Mouse (Mus musculus): ENCODE data around the gene Ldhd. TPM values are rescaled to one million over a fixed set of nuclear protein-coding genes. Genes with fewer than 3 reads are reported as not detected.

Ldhd gene
- 0.39 and 0.50 TPM in 2 replicates for polyA plus RNA-seq (2015; fragmentation: Nextera tagmentation; extraction: Ambion mirVana)

GRCm38 (mm10) chr8:111630105-111630521 lies at the start of gene Ldhd:
Ldhd (minus strand) TSS chr8:111630374.
- 0 out of 2 replicates have a peak within 1 kb of the TSS, but pooled peaks have one; percentile 20 for H3K4me3 ChIP-seq (replicated peaks)
- peak within 1 kb of the TSS; percentile 42 for H3K4me2 ChIP-seq (replicated peaks)
- WGBS, result 26% methylated on average over 13 of the region's 13 CpGs
- no peak within 1 kb of the TSS; the same call in 1 of the 2 replicates for H3K27ac ChIP-seq
- H3K27me3 ChIP-seq, result no peaks in the 10 kb centered on the region
- H3K4me1 ChIP-seq (replicated peaks), result peaks cover 6% of the 10 kb centered on the region; the same call in 1 of the 2 replicates
- no peaks in the 10 kb centered on the region for H3K9me3 ChIP-seq
- H3K9ac ChIP-seq (replicated peaks), result peak within 1 kb of the TSS; percentile 50; the same call in 1 of the 2 replicates
- H3K36me3 ChIP-seq, result peaks cover 10% of the 10 kb centered on the region; the same call in 1 of the 2 replicates
- ATAC-seq, result 0 out of 2 replicates have a peak, but pooled peaks have one; percentile 40

GRCm38 (mm10) chr8:111678848-111679247 lies 48.7 kb upstream of the Ldhd start:
- Histone ChIP-seq H3K36me3 (no peaks in the 10 kb centered on the region), H3K4me2 (replicated peaks) (no peak overlapping the region), H3K9ac (replicated peaks) (no peak overlapping the region), H3K9me3 (no peaks in the 10 kb centered on the region), H3K4me3 (replicated peaks) (no peak overlapping the region), H3K27ac (no peak overlapping the region), H3K4me1 (replicated peaks) (no peaks in the 10 kb centered on the region), H3K27me3 (no peaks in the 10 kb centered on the region)
- WGBS, result 92% methylated on average over 7 of the region's 7 CpGs
- ATAC-seq, result no peak

GRCm38 (mm10) chr8:111678111-111678510 lies 47.9 kb upstream of the Ldhd start:
- no peak overlapping the region for H3K4me2 ChIP-seq (replicated peaks)
- H3K4me1 ChIP-seq (replicated peaks), result no peaks in the 10 kb centered on the region
- H3K4me3 ChIP-seq (replicated peaks), result no peak overlapping the region
- 0 out of 2 replicates have a peak, but pooled peaks have one; percentile 48 for ATAC-seq
- no peaks in the 10 kb centered on the region for H3K36me3 ChIP-seq
- no peak overlapping the region for H3K9ac ChIP-seq (replicated peaks)
- H3K27ac ChIP-seq, result no peak overlapping the region
- WGBS, result 28% methylated on average over 3 of the region's 3 CpGs
- no peaks in the 10 kb centered on the region for H3K27me3 ChIP-seq
- H3K9me3 ChIP-seq, result no peaks in the 10 kb centered on the region

DNA sequence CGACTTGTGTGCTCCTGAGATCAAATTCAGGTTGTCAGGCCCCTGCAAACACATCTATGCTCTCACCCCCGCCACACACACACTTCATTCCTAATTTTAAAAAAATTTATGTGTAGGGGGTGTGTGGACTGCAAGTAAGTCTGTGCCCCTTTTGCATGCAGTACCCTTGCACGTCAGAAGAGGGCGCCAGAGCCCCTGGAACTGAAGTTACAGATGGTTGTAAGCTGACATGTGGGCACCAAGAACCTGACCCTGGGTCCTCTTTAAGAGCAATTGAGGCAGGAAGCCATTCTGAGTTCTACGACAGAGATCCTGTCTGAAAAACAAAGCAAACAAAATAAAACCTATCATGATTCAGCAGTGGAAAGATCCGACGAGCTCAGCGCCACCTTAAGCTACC lies 46.1 kb upstream of the Ldhd start:
- WGBS, result 80% methylated on average over 8 of the region's 8 CpGs
- no peak overlapping the region for H3K9ac ChIP-seq (replicated peaks)
- no peak overlapping the region for H3K27ac ChIP-seq
- peaks cover 8% of the 10 kb centered on the region for H3K36me3 ChIP-seq
- ATAC-seq, result no peak
- H3K4me2 ChIP-seq (replicated peaks), result no peak overlapping the region
- no peak overlapping the region for H3K4me3 ChIP-seq (replicated peaks)
- H3K9me3 ChIP-seq, result no peaks in the 10 kb centered on the region
- H3K27me3 ChIP-seq, result no peaks in the 10 kb centered on the region
- H3K4me1 ChIP-seq (replicated peaks), result no peaks in the 10 kb centered on the region

DNA sequence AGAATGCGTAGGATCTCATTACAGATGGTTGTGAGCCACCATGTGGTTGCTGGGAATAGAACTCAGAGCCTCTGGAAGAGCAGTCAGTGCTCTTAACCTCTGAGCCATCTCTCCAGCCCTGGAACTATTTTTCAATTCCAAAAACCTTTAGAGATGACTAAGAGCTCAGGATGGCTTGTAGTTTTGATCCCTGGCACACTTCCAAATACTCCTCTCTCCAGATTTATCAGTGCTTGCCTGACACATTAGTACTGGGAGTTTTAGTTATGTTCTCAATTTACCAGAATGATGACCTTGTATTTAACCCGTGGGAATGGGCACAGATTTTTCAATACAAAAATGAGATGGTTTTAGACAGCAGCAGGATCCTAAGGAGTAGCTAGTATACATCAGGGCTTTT lies 36.6 kb upstream of the Ldhd start:
- H3K4me3 ChIP-seq (replicated peaks), result no peak overlapping the region
- H3K27me3 ChIP-seq, result no peaks in the 10 kb centered on the region
- no peaks in the 10 kb centered on the region for H3K4me1 ChIP-seq (replicated peaks)
- 93% methylated on average over 2 of the region's 2 CpGs for WGBS
- H3K27ac ChIP-seq, result no peak overlapping the region
- H3K36me3 ChIP-seq, result peaks cover 48% of the 10 kb centered on the region
- H3K9ac ChIP-seq (replicated peaks), result no peak overlapping the region
- no peak overlapping the region for H3K4me2 ChIP-seq (replicated peaks)
- no peak for ATAC-seq
- H3K9me3 ChIP-seq, result no peaks in the 10 kb centered on the region

DNA sequence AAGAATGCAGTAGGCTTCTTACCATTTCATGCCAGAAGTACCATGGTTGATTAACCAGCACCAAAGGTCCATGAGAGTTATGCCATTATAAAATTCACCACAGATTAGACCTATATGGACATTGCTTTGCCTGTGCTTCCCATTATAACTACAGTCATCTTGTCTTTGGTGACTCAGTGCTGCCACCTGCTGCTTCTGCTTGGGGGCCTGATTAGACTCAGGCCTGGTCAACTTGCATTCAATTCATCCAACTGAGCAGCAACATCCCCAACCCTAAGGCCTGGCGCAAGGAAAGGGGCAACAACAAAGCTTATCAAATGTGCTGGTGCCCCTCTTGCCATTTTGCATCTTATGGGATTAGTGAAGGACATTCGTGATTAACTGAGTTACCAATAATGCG lies 32.3 kb upstream of the Ldhd start:
- H3K4me3 ChIP-seq (replicated peaks), result no peak overlapping the region
- peaks cover 36% of the 10 kb centered on the region for H3K36me3 ChIP-seq
- no peak overlapping the region for H3K27ac ChIP-seq
- no peak overlapping the region for H3K9ac ChIP-seq (replicated peaks)
- no peak overlapping the region for H3K4me2 ChIP-seq (replicated peaks)
- no peaks in the 10 kb centered on the region for H3K27me3 ChIP-seq
- H3K9me3 ChIP-seq, result no peaks in the 10 kb centered on the region
- WGBS, result 81% methylated on average over 3 of the region's 3 CpGs
- H3K4me1 ChIP-seq (replicated peaks), result peaks cover 2% of the 10 kb centered on the region; the same call in 1 of the 2 replicates
- no peak for ATAC-seq

DNA sequence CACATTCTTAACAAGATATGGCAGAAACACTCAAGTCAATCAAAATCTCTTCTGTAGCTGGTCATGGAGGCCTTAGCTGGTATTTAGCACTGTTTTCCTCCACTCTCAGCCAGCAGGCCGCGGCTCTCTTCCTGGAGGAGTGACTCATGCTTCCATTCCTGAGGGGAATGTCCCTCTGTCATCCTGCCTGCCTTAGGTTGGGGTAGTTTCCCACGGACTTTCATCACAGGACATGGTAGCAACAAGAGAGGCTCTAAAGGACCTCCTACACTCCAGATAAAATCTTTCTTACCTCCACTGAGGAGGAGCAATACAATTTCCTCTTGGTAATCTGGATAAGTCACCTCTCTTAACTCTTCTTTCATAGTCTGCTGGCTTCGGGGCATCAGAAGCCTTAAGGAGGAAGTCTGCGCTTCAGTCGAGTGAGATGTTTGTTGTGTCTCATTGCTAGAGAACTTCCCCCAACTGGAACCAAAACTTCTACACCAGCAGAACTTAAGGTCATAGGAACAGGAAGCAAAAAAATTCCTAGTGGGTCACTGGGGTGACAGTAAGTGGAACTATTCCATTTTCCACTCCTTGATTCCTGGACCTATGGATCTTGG lies 28.7 kb upstream of the Ldhd start:
- no peak overlapping the region for H3K9ac ChIP-seq (replicated peaks)
- H3K4me3 ChIP-seq (replicated peaks), result no peak overlapping the region
- H3K4me2 ChIP-seq (replicated peaks), result no peak overlapping the region
- H3K9me3 ChIP-seq, result no peaks in the 10 kb centered on the region
- peaks cover 5% of the 10 kb centered on the region for H3K4me1 ChIP-seq (replicated peaks)
- no peak for ATAC-seq
- peaks cover 22% of the 10 kb centered on the region for H3K36me3 ChIP-seq
- WGBS, result 96% methylated on average over 6 of the region's 6 CpGs
- H3K27ac ChIP-seq, result no peak overlapping the region
- no peaks in the 10 kb centered on the region for H3K27me3 ChIP-seq

- no peaks in the 10 kb centered on the region for H3K9me3 ChIP-seq
- no peak overlapping the region for H3K27ac ChIP-seq
- no peak for ATAC-seq
- H3K27me3 ChIP-seq, result no peaks in the 10 kb centered on the region
- peaks cover 5% of the 10 kb centered on the region for H3K4me1 ChIP-seq (replicated peaks)
- 26% methylated on average over 1 of the region's 1 CpGs for WGBS
- H3K4me2 ChIP-seq (replicated peaks), result no peak overlapping the region
- H3K9ac ChIP-seq (replicated peaks), result no peak overlapping the region
- H3K36me3 ChIP-seq, result peaks cover 22% of the 10 kb centered on the region
- no peak overlapping the region for H3K4me3 ChIP-seq (replicated peaks)
Measured at GRCm38 (mm10) chr8:111657312-111657854, 27.2 kb upstream of the Ldhd start.

GRCm38 (mm10) chr8:111653524-111653923 lies 23.4 kb upstream of the Ldhd start:
- no peaks in the 10 kb centered on the region for H3K9me3 ChIP-seq
- H3K4me2 ChIP-seq (replicated peaks), result no peak overlapping the region
- ATAC-seq, result no peak
- no peaks in the 10 kb centered on the region for H3K36me3 ChIP-seq
- no peak overlapping the region for H3K9ac ChIP-seq (replicated peaks)
- H3K4me3 ChIP-seq (replicated peaks), result no peak overlapping the region
- WGBS, result 98% methylated on average over 2 of the region's 2 CpGs
- no peak overlapping the region for H3K27ac ChIP-seq
- H3K4me1 ChIP-seq (replicated peaks), result peaks cover 5% of the 10 kb centered on the region
- no peaks in the 10 kb centered on the region for H3K27me3 ChIP-seq

DNA sequence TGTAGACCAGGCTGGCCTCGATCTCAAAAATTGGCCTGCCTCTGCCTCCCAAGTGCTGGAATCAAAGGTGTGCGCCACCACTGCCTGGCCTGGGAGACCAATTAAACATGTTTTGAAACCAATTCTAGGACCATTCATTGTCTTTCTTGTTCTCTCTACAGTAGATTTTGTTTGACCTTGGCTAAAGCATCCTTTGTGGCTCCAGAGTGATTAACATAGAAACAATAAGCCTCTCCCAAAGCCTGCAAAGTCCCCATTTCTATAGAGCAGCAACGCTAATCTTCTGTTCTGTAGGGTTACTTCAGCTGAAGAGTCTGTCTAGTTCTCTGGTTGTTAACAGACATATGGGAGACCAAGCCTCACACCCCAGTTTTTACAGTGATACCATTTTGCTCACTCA lies 20.5 kb upstream of the Ldhd start:
- Histone ChIP-seq H3K27me3 (no peaks in the 10 kb centered on the region), H3K4me3 (replicated peaks) (no peak overlapping the region), H3K4me1 (replicated peaks) (no peaks in the 10 kb centered on the region), H3K4me2 (replicated peaks) (no peak overlapping the region), H3K36me3 (no peaks in the 10 kb centered on the region), H3K9me3 (no peaks in the 10 kb centered on the region), H3K27ac (no peak overlapping the region), H3K9ac (replicated peaks) (no peak overlapping the region)
- no peak for ATAC-seq
- 62% methylated on average over 3 of the region's 3 CpGs for WGBS

GRCm38 (mm10) chr8:111648834-111649233 lies 18.7 kb upstream of the Ldhd start:
- no peak overlapping the region for H3K4me2 ChIP-seq (replicated peaks)
- no peaks in the 10 kb centered on the region for H3K9me3 ChIP-seq
- ATAC-seq, result no peak
- 67% methylated on average over 2 of the region's 2 CpGs for WGBS
- no peak overlapping the region for H3K27ac ChIP-seq
- H3K4me3 ChIP-seq (replicated peaks), result no peak overlapping the region
- no peak overlapping the region for H3K9ac ChIP-seq (replicated peaks)
- H3K4me1 ChIP-seq (replicated peaks), result peaks cover 6% of the 10 kb centered on the region
- no peaks in the 10 kb centered on the region for H3K27me3 ChIP-seq
- H3K36me3 ChIP-seq, result no peaks in the 10 kb centered on the region

DNA sequence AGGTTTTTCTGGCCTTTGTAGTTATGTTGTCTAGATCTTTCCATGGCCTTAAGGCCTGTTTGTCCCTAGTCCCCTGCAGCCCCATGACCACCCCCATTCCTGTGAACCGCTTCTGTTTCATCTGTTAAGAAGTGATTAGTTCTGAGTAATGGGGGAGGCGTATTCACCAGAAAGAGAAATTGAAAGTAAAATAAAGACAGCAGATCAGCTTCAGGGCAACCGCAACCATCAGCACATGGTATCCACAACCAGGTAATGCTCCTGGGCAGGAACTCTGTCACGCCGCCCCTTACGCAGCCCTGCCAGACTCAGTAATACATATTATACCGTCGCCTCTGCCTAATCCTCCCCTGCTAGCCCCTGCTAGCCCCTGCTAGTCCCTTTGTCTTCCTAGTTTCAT lies 15.5 kb upstream of the Ldhd start:
- Histone ChIP-seq H3K27me3 (no peaks in the 10 kb centered on the region), H3K9ac (replicated peaks) (no peak overlapping the region), H3K4me3 (replicated peaks) (no peak overlapping the region), H3K36me3 (no peaks in the 10 kb centered on the region), H3K4me1 (replicated peaks) (peaks cover 11% of the 10 kb centered on the region), H3K27ac (no peak overlapping the region), H3K9me3 (no peaks in the 10 kb centered on the region), H3K4me2 (replicated peaks) (no peak overlapping the region)
- WGBS, result 97% methylated on average over 8 of the region's 8 CpGs
- no peak for ATAC-seq
